Mouse (Mus musculus) forebrain, embryonic 13.5 days (tissue): Measurements from ENCODE around the gene Elp4. TPM values are rescaled to one million over a fixed set of nuclear protein-coding genes. Genes with fewer than 3 reads are reported as not detected.

Experiments
- polyA plus RNA-seq: library from polyadenylated mRNA; unstranded; fragments of >200 nt; fragmentation: Nextera tagmentation; extraction: Ambion mirVana; gene quantifications from 2 replicates; pipeline ENCODE4 v1.2.1, GENCODE M21; 2015

The Elp4 gene
- polyA plus RNA-seq, 1 experiment from 2014 or later: 52.3 TPM

Other genes with a start within 250 kb of the Elp4 start
- 87.1 and 92.7 TPM in 2 replicates for gene Pax6, start 235.7 kb downstream of the Elp4 start, polyA plus RNA-seq
- 129 and 133 TPM in 2 replicates for gene Immp1l, start 74 bp upstream of the Elp4 start, polyA plus RNA-seq
- 47.7 and 51.3 TPM in 2 replicates for gene Dnajc24, start 99.0 kb upstream of the Elp4 start, polyA plus RNA-seq